Mouse (Mus musculus) neural tube, embryonic 10.5 days (tissue): ENCODE data around the gene Pde10a.

Source experiments
- DNase-seq: peaks from one replicate; pipeline ENCODE4 v3.0.0-alpha.2; 2017; ENCODE audit warnings: low spot score; ENCODE audit errors: extremely low spot score

Pde10a gene

GRCm38 (mm10) chr17:8525225-8525721, at the start of gene Pde10a:
Gene Pde10a, plus strand, starts transcription at chr17:8525372.
- peak; percentile 50 for DNase-seq

- DNase-seq = no peak
These were observed 46.6 kb upstream of the Pde10a start for GRCm38 (mm10) chr17:8478554-8478953.

GRCm38 (mm10) chr17:8479493-8480128, 45.6 kb upstream of the Pde10a start:
- DNase-seq = no peak

GRCm38 (mm10) chr17:8481797-8482196, 43.4 kb upstream of the Pde10a start:
- no peak for DNase-seq

- DNase-seq = no peak
These were observed 42.3 kb upstream of the Pde10a start for GRCm38 (mm10) chr17:8482876-8483275.

GRCm38 (mm10) chr17:8484246-8484645, 40.9 kb upstream of the Pde10a start:
- DNase-seq = no peak

GRCm38 (mm10) chr17:8485146-8485545, 40.0 kb upstream of the Pde10a start:
- no peak for DNase-seq

GRCm38 (mm10) chr17:8487824-8488223, 37.3 kb upstream of the Pde10a start:
- DNase-seq = no peak

GRCm38 (mm10) chr17:8490971-8491370, 34.2 kb upstream of the Pde10a start:
- DNase-seq = no peak

GRCm38 (mm10) chr17:8493461-8493860, 31.7 kb upstream of the Pde10a start:
- no peak for DNase-seq

- no peak for DNase-seq
These were observed 27.0 kb upstream of the Pde10a start for GRCm38 (mm10) chr17:8498151-8498550.

- no peak for DNase-seq
These were observed 26.5 kb upstream of the Pde10a start for GRCm38 (mm10) chr17:8498655-8499054.

GRCm38 (mm10) chr17:8499564-8500117, 25.5 kb upstream of the Pde10a start:
- DNase-seq = no peak

- DNase-seq = no peak
These were observed 20.8 kb upstream of the Pde10a start for GRCm38 (mm10) chr17:8504381-8504780.

GRCm38 (mm10) chr17:8505669-8506426, 19.3 kb upstream of the Pde10a start:
- DNase-seq = peak; percentile 62

GRCm38 (mm10) chr17:8506726-8507125, 18.4 kb upstream of the Pde10a start:
- DNase-seq = no peak

- DNase-seq = peak; percentile 25
These were observed 17.5 kb upstream of the Pde10a start for GRCm38 (mm10) chr17:8507654-8508053.

GRCm38 (mm10) chr17:8508305-8509141, 16.6 kb upstream of the Pde10a start:
- DNase-seq = peak; percentile 91

GRCm38 (mm10) chr17:8516006-8516405, 9.2 kb upstream of the Pde10a start:
- no peak for DNase-seq

- DNase-seq = no peak
These were observed 1.2 kb upstream of the Pde10a start for GRCm38 (mm10) chr17:8523986-8524385.

- peak; percentile 68 for DNase-seq
These were observed 596 bp upstream of the Pde10a start for GRCm38 (mm10) chr17:8524387-8525165.
